Mouse (Mus musculus): ENCODE measurements around the gene Spata2. TPM values are rescaled to one million over a fixed set of nuclear protein-coding genes. Genes with fewer than 3 reads are reported as not detected.

Spata2 gene
- polyA plus RNA-seq, 1 experiment from 2014 or later: 14.8 TPM

GRCm38 (mm10) chr2:167459071-167459865, 33.4 kb downstream of the Spata2 start:
- Histone ChIP-seq H3K36me3 (ENCODE audit: control insufficient read depth, insufficient read depth, low read length) (peaks cover 11% of the 10 kb centered on the region), H3K27me3 (ENCODE audit: control insufficient read depth, insufficient read depth, low read depth, low read length) (no peaks in the 10 kb centered on the region), H3K4me3 (ENCODE audit: low read length) (no peak overlapping the region), H3K4me2 (ENCODE audit: low read depth, low read length) (no peak overlapping the region), H3K27ac (ENCODE audit: low read length) (no peak overlapping the region), H3K4me1 (replicated peaks; ENCODE audit: control insufficient read depth, insufficient read depth, low read length) (no peaks in the 10 kb centered on the region), H3K9me3 (ENCODE audit: control insufficient read depth, low read length) (no peaks in the 10 kb centered on the region), H3K9ac (ENCODE audit: low read length) (no peak overlapping the region)
- WGBS: 89% methylated on average over 6 of the region's 6 CpGs
- ATAC-seq (ENCODE audit: low read depth): no peak

- Histone ChIP-seq H3K4me3 (ENCODE audit: low read length) (no peak overlapping the region), H3K9me3 (ENCODE audit: control insufficient read depth, low read length) (no peaks in the 10 kb centered on the region), H3K36me3 (ENCODE audit: control insufficient read depth, insufficient read depth, low read length) (peaks cover 15% of the 10 kb centered on the region), H3K4me2 (ENCODE audit: low read depth, low read length) (no peak overlapping the region), H3K9ac (ENCODE audit: low read length) (no peak overlapping the region), H3K4me1 (replicated peaks; ENCODE audit: control insufficient read depth, insufficient read depth, low read length) (no peaks in the 10 kb centered on the region), H3K27me3 (ENCODE audit: control insufficient read depth, insufficient read depth, low read depth, low read length) (no peaks in the 10 kb centered on the region), H3K27ac (ENCODE audit: low read length) (no peak overlapping the region)
- no peak for ATAC-seq (ENCODE audit: low read depth)
- WGBS: 96% methylated on average over 3 of the region's 3 CpGs
These were observed 34.1 kb downstream of the Spata2 start for GRCm38 (mm10) chr2:167458548-167458947.

GRCm38 (mm10) chr2:167457213-167457612, 35.5 kb downstream of the Spata2 start:
- WGBS: 90% methylated on average over 9 of the region's 9 CpGs
- no peak for ATAC-seq (ENCODE audit: low read depth)
- H3K9ac ChIP-seq (ENCODE audit: low read length): no peak overlapping the region
- no peaks in the 10 kb centered on the region for H3K27me3 ChIP-seq (ENCODE audit: control insufficient read depth, insufficient read depth, low read depth, low read length)
- H3K4me3 ChIP-seq (ENCODE audit: low read length): no peak overlapping the region
- no peaks in the 10 kb centered on the region for H3K4me1 ChIP-seq (replicated peaks; ENCODE audit: control insufficient read depth, insufficient read depth, low read length)
- no peak overlapping the region for H3K4me2 ChIP-seq (ENCODE audit: low read depth, low read length)
- peaks cover 20% of the 10 kb centered on the region for H3K36me3 ChIP-seq (ENCODE audit: control insufficient read depth, insufficient read depth, low read length)
- H3K9me3 ChIP-seq (ENCODE audit: control insufficient read depth, low read length): no peaks in the 10 kb centered on the region
- no peak overlapping the region for H3K27ac ChIP-seq (ENCODE audit: low read length)

GRCm38 (mm10) chr2:167456361-167457020, 36.2 kb downstream of the Spata2 start:
- no peaks in the 10 kb centered on the region for H3K9me3 ChIP-seq (ENCODE audit: control insufficient read depth, low read length)
- H3K36me3 ChIP-seq (ENCODE audit: control insufficient read depth, insufficient read depth, low read length): peaks cover 20% of the 10 kb centered on the region
- H3K4me2 ChIP-seq (ENCODE audit: low read depth, low read length): no peak overlapping the region
- H3K4me3 ChIP-seq (ENCODE audit: low read length): no peak overlapping the region
- WGBS: 82% methylated on average over 5 of the region's 5 CpGs
- no peak for ATAC-seq (ENCODE audit: low read depth)
- no peaks in the 10 kb centered on the region for H3K27me3 ChIP-seq (ENCODE audit: control insufficient read depth, insufficient read depth, low read depth, low read length)
- no peak overlapping the region for H3K27ac ChIP-seq (ENCODE audit: low read length)
- H3K4me1 ChIP-seq (replicated peaks; ENCODE audit: control insufficient read depth, insufficient read depth, low read length): no peaks in the 10 kb centered on the region
- no peak overlapping the region for H3K9ac ChIP-seq (ENCODE audit: low read length)

GRCm38 (mm10) chr2:167453814-167454213, 38.9 kb downstream of the Spata2 start:
- Histone ChIP-seq H3K27ac (ENCODE audit: low read length) (no peak overlapping the region), H3K4me1 (replicated peaks; ENCODE audit: control insufficient read depth, insufficient read depth, low read length) (no peaks in the 10 kb centered on the region), H3K4me2 (ENCODE audit: low read depth, low read length) (no peak overlapping the region), H3K9me3 (ENCODE audit: control insufficient read depth, low read length) (no peaks in the 10 kb centered on the region), H3K36me3 (ENCODE audit: control insufficient read depth, insufficient read depth, low read length) (peaks cover 27% of the 10 kb centered on the region), H3K4me3 (ENCODE audit: low read length) (no peak overlapping the region), H3K9ac (ENCODE audit: low read length) (no peak overlapping the region), H3K27me3 (ENCODE audit: control insufficient read depth, insufficient read depth, low read depth, low read length) (no peaks in the 10 kb centered on the region)
- no peak for ATAC-seq (ENCODE audit: low read depth)
- 53% methylated on average over 3 of the region's 3 CpGs for WGBS

- no peaks in the 10 kb centered on the region for H3K27me3 ChIP-seq (ENCODE audit: control insufficient read depth, insufficient read depth, low read depth, low read length)
- WGBS: 88% methylated on average over 8 of the region's 8 CpGs
- H3K9me3 ChIP-seq (ENCODE audit: control insufficient read depth, low read length): no peaks in the 10 kb centered on the region
- H3K9ac ChIP-seq (ENCODE audit: low read length): no peak overlapping the region
- H3K36me3 ChIP-seq (ENCODE audit: control insufficient read depth, insufficient read depth, low read length): peaks cover 34% of the 10 kb centered on the region
- ATAC-seq (ENCODE audit: low read depth): no peak
- no peak overlapping the region for H3K4me3 ChIP-seq (ENCODE audit: low read length)
- no peak overlapping the region for H3K27ac ChIP-seq (ENCODE audit: low read length)
- H3K4me1 ChIP-seq (replicated peaks; ENCODE audit: control insufficient read depth, insufficient read depth, low read length): no peaks in the 10 kb centered on the region
- no peak overlapping the region for H3K4me2 ChIP-seq (ENCODE audit: low read depth, low read length)
These were observed 42.0 kb downstream of the Spata2 start for GRCm38 (mm10) chr2:167450647-167451046.

GRCm38 (mm10) chr2:167449331-167450275, 43.1 kb downstream of the Spata2 start:
- Histone ChIP-seq H3K27ac (ENCODE audit: low read length) (no peak overlapping the region), H3K36me3 (ENCODE audit: control insufficient read depth, insufficient read depth, low read length) (peaks cover 30% of the 10 kb centered on the region), H3K27me3 (ENCODE audit: control insufficient read depth, insufficient read depth, low read depth, low read length) (no peaks in the 10 kb centered on the region), H3K4me3 (ENCODE audit: low read length) (no peak overlapping the region), H3K9me3 (ENCODE audit: control insufficient read depth, low read length) (no peaks in the 10 kb centered on the region), H3K4me2 (ENCODE audit: low read depth, low read length) (no peak overlapping the region), H3K9ac (ENCODE audit: low read length) (no peak overlapping the region), H3K4me1 (replicated peaks; ENCODE audit: control insufficient read depth, insufficient read depth, low read length) (no peaks in the 10 kb centered on the region)
- WGBS: 87% methylated on average over 21 of the region's 21 CpGs
- no peak for ATAC-seq (ENCODE audit: low read depth)

GRCm38 (mm10) chr2:167447629-167448028, 45.1 kb downstream of the Spata2 start:
- Histone ChIP-seq H3K27ac (ENCODE audit: low read length) (no peak overlapping the region), H3K36me3 (ENCODE audit: control insufficient read depth, insufficient read depth, low read length) (peaks cover 29% of the 10 kb centered on the region), H3K27me3 (ENCODE audit: control insufficient read depth, insufficient read depth, low read depth, low read length) (no peaks in the 10 kb centered on the region)

GRCm38 (mm10) chr2:167447207-167447606, 45.5 kb downstream of the Spata2 start:
- Histone ChIP-seq H3K4me2 (ENCODE audit: low read depth, low read length) (no peak overlapping the region), H3K27ac (ENCODE audit: low read length) (no peak overlapping the region), H3K4me3 (ENCODE audit: low read length) (no peak overlapping the region), H3K9ac (ENCODE audit: low read length) (no peak overlapping the region), H3K27me3 (ENCODE audit: control insufficient read depth, insufficient read depth, low read depth, low read length) (no peaks in the 10 kb centered on the region), H3K4me1 (replicated peaks; ENCODE audit: control insufficient read depth, insufficient read depth, low read length) (no peaks in the 10 kb centered on the region), H3K9me3 (ENCODE audit: control insufficient read depth, low read length) (no peaks in the 10 kb centered on the region), H3K36me3 (ENCODE audit: control insufficient read depth, insufficient read depth, low read length) (peaks cover 29% of the 10 kb centered on the region)
- ATAC-seq (ENCODE audit: low read depth): no peak
- WGBS: 91% methylated on average over 7 of the region's 7 CpGs

More at GRCm38 (mm10) chr2:167447629-167448028, 45.1 kb downstream of the Spata2 start:
- Histone ChIP-seq H3K9me3 (ENCODE audit: control insufficient read depth, low read length) (no peaks in the 10 kb centered on the region), H3K4me1 (replicated peaks; ENCODE audit: control insufficient read depth, insufficient read depth, low read length) (no peaks in the 10 kb centered on the region), H3K4me2 (ENCODE audit: low read depth, low read length) (no peak overlapping the region), H3K9ac (ENCODE audit: low read length) (no peak overlapping the region), H3K4me3 (ENCODE audit: low read length) (no peak overlapping the region)
- no peak for ATAC-seq (ENCODE audit: low read depth)
- 89% methylated on average over 8 of the region's 8 CpGs for WGBS

Measured in lung, embryonic 16.5 days (tissue).